Mouse (Mus musculus) mature B cell (primary cell): ENCODE measurements around the gene Sos2.
"Not testable (repeated sequence)": the region's sequence is repeated elsewhere in the genome, so short reads cannot be mapped to it uniquely, and the experiment has no call there.

Experiments used
- in situ Hi-C: fragments of 300-500 bp; cut with MboI; formaldehyde crosslinking; loops from 2 replicates; pipeline ENCODE4 v1.14.3; 2019

Sos2 gene

DNA sequence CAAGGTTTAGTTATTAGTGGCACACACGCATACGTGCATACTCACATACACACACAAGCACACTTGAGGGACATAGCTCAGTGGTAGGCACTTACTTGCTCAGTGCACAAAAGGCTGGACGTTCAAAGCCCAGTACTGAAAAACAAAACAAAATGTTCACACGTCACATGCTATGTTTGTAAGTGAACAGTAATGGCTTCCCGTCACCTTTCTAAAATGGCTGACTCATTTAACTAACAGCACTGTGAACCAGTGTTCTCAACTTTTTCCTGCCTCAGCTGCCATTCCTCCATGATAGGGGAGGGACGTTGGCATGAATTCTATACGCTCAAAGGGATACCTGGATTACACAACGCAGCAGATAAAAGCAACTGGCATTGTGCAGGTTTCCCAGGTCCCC, 108.4 kb downstream of the Sos2 start:
- in situ Hi-C loops, result loop anchor here (10.0 kb wide), 1 partner anchor 218 kb away; the partner anchor contains the start of gene Nemf

DNA sequence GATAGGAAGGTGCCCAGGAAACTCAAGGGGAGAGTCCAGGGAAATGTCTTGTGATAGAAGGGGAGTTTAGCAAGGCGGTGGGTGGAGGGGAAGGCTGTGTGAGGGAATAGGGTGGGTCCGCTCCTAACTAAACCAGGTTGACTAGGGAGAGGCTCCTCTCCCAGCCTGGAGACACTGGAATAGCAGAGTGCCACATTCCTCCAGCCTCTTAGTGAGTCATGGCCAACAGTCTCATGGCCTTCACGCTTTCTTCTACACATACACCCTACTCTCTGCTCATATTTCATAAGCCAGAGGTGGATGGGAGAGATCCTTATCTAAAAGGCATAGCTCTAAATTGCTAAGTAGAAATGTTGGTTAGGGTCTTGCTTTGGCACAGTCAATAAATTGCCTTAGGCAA, 111.7 kb downstream of the Sos2 start:
- in situ Hi-C loops, result loop anchor here (10.0 kb wide), 1 partner anchor 215 kb away; the partner anchor contains the start of gene Nemf

DNA sequence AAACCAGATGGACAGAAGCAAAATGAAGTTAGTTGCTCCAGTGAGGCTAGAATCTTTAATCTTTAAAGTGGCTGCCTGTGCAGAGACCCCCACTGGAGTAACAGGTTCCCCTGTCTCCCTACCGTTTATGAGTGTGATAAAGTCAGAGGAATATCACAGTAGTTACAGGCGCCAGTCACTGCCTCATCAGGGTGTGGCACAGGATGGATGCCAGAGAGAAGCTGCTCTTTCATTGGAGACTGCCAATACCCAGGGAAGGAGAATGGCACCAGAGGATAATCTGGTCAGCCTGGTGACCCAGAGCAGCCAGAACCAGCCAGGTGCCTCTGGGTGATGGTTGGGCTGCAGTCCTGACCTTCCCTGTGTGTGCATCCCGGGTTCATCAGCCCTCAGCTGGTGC, 113.4 kb downstream of the Sos2 start:
- in situ Hi-C loops, result no loop called here

DNA sequence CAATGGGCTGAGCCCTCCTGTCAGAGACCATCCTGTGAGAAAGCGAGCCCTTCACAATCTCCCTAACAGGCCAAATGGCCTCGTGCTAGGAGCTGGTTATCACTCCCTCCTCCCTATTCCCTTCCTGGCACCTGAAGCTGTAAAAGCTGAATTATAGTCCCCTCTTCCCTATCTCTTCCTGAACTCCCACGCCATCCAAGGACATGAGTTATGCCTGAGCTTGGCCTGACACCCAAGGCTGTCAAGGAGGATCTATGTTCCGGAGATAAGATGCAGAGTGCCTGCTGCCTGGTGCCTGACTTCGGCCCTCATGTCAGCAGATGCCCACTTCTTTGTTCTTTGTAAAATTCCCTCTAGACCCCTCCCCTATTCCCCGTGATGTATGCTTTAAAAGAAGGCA, 120.6 kb downstream of the Sos2 start:
- in situ Hi-C loops, result not testable (repeated sequence)

DNA sequence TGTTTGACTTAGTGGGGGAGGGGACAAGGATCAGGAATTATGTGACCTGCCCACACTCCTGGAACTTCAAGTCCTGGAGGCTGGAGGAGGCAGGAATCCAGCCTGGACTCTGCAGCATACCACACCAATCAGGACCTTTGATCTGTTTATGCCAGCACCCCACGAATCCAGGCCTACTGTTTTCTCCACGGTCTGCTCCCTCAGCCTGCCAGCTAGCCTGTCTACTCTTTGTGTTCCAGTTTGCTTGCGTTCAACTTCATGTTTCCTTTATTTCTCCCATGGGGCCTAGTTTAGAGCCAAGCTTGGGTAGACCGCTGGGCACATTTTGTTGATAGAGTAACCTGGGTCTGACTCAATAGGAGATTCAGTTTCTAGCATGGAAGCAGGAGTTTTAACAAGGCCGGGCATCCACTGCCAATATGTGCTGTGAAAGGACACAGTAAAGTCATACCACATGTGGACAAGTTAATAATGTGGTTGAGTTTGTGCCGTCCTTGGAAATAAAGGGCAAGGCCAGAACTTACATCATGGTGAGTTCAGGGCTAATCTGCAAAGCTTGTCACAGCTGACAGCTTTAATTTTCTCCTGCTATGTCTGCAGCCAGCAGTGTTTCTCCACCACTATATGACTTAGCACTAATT, 125.3 kb downstream of the Sos2 start:
- in situ Hi-C loops, result no loop called here

DNA sequence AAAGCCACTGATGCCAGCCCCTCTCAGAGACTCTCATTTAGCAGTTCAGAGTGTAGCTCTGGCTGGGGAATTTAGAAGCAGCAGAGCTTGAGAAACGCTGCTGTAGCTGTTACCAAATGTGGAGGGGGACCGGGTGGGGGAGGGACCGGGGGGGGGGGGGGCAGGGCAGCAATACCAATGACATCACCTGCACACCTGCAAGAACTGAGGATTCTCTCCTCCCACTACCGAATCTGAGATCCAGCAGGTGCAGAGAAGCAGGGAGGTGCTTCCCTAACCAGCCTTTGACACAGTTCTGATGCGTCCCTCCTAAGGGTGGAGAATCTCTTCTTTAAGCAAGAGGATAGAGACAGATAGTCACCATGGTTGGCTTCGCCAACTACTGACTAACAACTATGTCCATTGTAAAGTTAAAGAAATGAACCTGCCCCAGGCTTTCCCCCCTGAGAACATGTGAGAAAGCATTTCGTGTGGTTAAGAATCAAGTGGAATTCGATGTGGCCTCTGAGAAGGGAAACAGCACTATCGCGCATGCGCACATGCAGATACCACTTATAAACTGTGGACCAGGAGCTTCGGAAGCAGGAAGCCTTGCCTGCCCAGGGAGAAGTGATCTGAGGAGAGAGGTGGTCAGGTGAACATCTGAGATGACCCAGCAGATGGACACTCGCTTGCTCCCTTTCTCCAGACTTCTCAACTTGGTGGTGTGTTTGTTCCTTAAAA, 136.0 kb downstream of the Sos2 start:
- in situ Hi-C loops, result no loop called here

DNA sequence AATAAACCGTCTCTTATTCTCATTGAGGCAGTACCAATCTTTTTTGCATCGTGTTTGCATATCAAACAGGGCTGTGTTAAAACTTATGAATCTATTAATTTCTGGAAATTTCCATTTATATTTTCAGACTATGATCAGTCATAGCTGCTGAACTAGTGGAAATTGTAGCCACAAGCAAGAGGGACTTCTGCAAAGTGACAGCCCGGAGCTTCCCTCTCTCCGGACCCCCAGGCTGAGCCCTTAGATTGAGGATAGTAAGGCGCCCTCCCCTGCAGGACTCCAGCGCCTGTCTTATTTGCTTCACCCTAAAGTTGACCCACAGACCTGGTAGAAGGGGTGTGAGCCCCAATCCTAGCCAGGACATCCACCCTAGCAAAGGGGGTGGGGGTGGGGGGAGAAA, 136.7 kb downstream of the Sos2 start:
- in situ Hi-C loops, result no loop called here

DNA sequence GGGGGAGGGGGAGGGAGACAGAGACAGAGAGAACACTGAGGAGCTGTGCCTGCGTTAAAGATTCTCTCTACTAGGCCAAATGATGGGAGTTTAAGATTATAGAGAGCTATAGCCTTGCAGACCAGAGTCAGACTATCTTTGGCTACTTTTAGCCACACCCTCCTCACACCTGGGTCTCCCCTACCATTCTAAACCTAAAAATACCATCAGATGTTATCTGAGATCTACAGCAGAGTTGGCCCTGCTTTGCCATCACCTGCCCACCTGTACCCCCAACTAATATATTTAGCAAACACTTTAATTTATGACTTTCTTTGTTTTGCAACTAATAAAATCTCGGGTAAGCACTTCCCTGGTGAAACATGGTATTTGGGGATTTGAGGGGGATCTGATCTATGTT, 137.1 kb downstream of the Sos2 start:
- in situ Hi-C loops, result no loop called here

DNA sequence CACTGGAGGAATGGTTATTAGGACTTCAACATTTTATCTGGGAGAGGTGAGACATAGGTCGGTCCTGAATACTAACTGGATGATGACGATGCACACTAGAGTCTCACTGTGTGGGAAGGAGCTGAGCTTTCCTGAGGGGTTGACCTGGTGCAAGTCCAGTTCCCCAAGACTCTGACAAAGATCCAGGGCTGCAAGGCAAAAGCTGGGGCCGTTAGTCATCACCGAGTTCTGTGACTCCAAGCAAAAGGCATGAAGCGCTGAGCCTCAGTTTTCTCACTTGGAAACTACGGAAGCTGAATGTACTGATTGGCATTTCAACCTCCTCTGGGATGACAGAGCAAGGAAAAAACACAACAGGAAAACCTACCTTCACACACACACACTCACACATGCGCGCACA, 139.3 kb downstream of the Sos2 start:
- in situ Hi-C loops, result no loop called here

DNA sequence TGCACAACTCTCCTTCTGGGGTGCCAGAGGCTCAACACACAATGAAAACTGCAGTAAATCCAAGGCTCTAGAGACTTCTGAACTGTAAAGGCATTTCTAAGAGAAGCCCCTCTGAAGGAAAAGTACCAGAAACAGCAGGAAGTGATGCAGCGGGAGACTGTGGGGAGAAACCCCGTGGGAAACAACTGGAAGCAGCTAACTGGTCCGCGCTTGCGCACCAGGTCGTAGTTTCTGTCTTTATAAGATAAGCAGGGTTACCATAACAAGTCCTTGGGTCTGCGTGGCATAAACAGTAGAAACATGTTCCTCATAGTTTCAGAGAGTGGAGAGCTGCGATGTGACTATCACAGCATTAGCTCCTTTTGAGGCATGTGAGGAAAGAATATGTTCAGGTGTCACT, 140.0 kb downstream of the Sos2 start:
- in situ Hi-C loops, result no loop called here

DNA sequence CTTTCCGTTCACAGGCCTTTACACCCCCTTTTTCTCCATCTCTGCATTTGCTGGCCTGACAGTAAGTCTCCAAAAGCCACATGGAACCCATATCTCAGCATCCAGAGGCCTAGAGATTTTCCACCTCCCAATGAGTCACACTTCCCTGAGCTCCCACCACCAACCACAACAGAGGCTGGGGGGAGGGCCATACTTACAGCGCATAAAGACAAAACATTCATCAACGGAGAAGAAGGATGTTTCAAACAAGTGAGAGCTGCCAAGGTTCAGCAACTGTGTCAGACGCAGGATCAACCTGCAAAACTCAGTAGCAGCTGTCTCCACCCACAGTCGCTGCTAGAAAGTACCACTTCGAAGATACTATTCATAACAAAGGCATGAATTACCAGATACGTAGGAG, 142.3 kb downstream of the Sos2 start:
- in situ Hi-C loops, result no loop called here

DNA sequence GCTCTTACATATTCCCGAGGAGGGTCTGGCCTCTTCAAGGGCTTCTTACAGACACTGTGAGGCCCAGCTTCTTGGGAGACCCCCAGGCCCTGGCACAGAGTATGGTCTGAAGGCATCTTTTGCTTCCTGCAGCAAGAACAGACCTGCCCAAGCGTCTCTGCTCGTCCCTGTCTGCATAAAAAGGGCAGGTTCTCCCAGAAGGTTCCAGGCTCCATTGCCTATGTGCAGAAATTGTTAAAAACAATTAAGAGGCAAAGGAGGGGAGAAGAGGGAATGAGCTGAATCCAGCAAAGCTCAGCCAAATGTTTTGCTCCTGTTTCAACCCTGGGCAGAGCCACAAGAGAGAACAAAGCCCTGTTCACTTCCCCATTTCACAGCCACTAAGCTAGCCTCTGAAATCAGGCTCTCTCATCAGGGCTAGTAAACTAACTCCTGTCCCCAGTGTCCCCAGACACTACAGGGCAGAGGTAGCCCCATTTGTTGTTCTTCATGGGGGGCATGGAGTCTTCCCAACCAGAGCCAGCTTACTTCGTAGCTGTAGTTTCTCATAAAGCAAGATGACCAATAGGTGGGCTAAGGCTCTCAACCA, 143.2 kb downstream of the Sos2 start:
- in situ Hi-C loops, result no loop called here

DNA sequence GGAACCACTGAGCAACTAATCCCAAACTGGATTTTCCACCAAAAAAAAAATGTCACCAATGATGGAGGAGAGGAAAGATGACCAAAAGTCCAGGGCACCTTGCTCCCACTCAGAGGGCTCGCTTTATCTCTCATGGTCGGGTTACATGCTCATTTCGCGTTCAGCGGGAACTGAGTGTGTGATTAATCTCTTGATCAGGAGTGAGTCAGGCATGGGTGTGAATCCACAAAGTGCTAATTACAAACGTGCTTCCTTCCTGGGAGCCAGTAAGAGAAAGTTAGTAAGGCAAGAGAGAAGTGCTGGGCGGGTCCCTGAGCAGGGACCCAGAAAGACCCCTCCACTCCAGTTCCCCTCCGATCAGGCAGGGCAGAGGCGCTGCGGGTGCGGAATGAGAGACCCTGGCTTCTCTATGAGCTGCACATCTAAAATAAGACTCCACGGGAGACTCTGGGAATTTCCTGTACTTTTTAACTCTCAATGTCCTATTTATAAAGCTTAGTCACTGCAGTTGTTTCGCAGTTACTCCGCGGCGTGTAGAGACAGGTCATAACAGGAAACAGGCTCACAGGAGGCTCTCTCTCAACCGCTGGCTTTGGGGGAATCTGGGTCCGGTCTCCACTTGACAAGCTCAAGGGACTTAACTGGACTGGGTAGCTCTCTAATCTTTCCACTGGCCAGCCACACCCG, 143.8 kb downstream of the Sos2 start:
- in situ Hi-C loops, result no loop called here

DNA sequence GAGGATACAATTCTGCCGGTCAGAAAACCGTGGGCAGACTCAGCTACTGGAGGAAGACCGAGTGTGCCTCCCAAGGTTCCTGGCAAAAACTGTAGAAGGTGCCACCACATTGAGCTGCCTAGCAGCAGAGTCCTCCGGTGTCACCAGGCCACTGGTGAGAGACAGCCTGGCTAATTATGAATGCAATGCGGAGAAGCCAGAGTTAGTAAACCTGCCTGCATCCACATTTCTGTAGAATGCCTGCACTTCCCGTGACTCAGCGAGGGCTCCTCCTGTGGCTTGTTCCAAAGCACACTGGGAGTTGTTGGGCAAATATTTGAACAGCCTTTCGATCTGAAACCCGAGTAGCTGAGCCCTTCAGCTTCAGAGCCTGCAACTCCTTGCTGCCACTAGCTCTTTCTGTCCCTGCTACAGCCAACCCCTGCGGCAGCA, 144.4 kb downstream of the Sos2 start:
- in situ Hi-C loops, result no loop called here

DNA sequence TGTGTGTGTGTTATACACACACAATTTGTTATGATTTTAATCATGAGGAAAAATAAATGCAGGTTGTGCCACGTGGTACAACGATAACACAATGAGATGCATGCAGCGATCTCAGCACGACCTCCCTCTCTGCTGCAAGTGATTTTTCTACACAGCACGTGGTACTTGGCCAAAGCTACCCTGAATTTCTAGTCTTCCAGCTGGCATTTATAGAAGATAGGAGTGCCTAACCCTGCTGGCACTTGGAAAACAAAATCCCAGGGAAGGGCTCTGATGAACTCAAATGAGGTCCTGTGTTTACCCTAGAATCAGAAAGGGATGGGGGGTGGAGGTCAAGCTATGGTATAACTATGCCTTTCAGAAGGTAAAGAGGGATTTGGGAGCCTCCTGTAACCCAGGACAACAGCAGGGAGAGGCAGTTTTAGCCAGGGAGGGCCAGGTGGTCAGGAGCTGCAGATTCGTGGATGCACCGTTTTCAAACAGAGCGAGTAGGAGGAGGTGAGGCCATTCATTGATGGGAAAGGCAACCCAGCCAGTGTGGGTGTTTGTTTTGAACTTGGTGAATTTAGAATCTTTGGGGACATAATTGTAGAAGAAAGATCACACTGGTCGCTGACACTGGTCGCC, 144.9 kb downstream of the Sos2 start:
- in situ Hi-C loops, result no loop called here
